Mouse (Mus musculus): Measurements from ENCODE around the gene Olfr1032. TPM values are rescaled to one million over a fixed set of nuclear protein-coding genes. Genes with fewer than 3 reads are reported as not detected.
"Not testable (repeated sequence)": the region's sequence is repeated elsewhere in the genome, so short reads cannot be mapped to it uniquely, and the experiment has no call there.

Olfr1032 gene
- not detected in 2 replicates for total RNA-seq (2014; fragmentation: Nextera tagmentation)
- total RNA-seq (2017), result not detected in 2 replicates
- polyA plus RNA-seq (2012), result not detected in 2 replicates

DNA sequence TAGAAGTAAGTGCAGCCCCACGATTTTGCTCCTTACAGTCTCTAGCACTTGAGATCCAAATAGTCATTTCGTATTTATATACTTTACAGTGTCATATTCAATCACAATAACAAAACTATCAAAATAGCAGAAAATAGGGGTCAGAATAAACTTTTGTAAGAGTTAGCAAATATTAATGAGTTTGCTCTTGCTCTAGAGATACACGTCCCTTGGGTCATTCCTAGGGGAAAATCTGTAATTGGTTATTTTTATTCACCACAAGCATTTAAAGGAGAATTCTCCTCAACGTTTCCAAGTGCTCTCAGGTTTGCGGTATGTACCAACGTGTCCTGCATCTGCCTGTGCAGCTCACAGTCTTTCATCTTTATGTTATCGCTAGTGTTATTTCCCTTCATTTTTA is at the start of gene Olfr1032:
TSS of gene Olfr1032 (plus strand) at position 301 of the 400 bp plus-strand sequence.
- Histone ChIP-seq H3K9me3 (replicated peaks) (0 out of 2 replicates have a peak, but pooled peaks cover 2% of the 10 kb centered on the region), H3K27me3 (ENCODE audit: insufficient read depth, low read length) (no peaks in the 10 kb centered on the region), H3K36me3 (replicated peaks) (no peaks in the 10 kb centered on the region), H3K4me3 (ENCODE audit: low read depth, low read length) (no peak within 1 kb of the TSS), H3K4me1 (ENCODE audit: insufficient read depth, low read depth, low read length) (no peaks in the 10 kb centered on the region)
- TF ChIP-seq GATA2 (IDR thresholded peaks at IDR 0.05; ENCODE audit: borderline replicate concordance, low read depth, low read length), result no peak
- no peak for TF ChIP-seq CTCF (IDR thresholded peaks at IDR 0.05; ENCODE audit: low read depth, low read length)
- no peak for TF ChIP-seq POLR2AphosphoS5 (IDR thresholded peaks at IDR 0.05; ENCODE audit: insufficient replicate concordance, low read depth, low read length)
- no peak for TF ChIP-seq GATA1 (IDR thresholded peaks at IDR 0.05; ENCODE audit: borderline replicate concordance, low read length)
- TF ChIP-seq TAL1 (conservative IDR thresholded peaks at IDR 0.05; ENCODE audit: low read depth, low read length), result no peak
- DNase-seq (ENCODE audit: low spot score) (no peak), ATAC-seq (ENCODE audit: extremely low read depth, insufficient number of reproducible peaks, low FRiP score, poor library complexity, severe bottlenecking) (no peak)

- ATAC-seq (ENCODE audit: extremely low read depth, insufficient number of reproducible peaks, low FRiP score, poor library complexity, severe bottlenecking) (no peak), DNase-seq (ENCODE audit: low spot score) (no peak)
- Histone ChIP-seq H3K4me3 (ENCODE audit: low read depth, low read length) (no peak within 1 kb of the TSS), H3K36me3 (replicated peaks) (no peaks in the 10 kb centered on the region), H3K27me3 (ENCODE audit: insufficient read depth, low read length) (no peaks in the 10 kb centered on the region), H3K4me1 (ENCODE audit: insufficient read depth, low read depth, low read length) (no peaks in the 10 kb centered on the region), H3K9me3 (replicated peaks) (no peaks in the 10 kb centered on the region)
- TF ChIP-seq GATA1 (IDR thresholded peaks at IDR 0.05; ENCODE audit: borderline replicate concordance, low read length), result no peak
- TF ChIP-seq GATA2 (IDR thresholded peaks at IDR 0.05; ENCODE audit: borderline replicate concordance, low read depth, low read length), result no peak
- TF ChIP-seq POLR2AphosphoS5 (IDR thresholded peaks at IDR 0.05; ENCODE audit: insufficient replicate concordance, low read depth, low read length), result no peak
- no peak for TF ChIP-seq TAL1 (conservative IDR thresholded peaks at IDR 0.05; ENCODE audit: low read depth, low read length)
- no peak for TF ChIP-seq CTCF (IDR thresholded peaks at IDR 0.05; ENCODE audit: low read depth, low read length)
These were observed 31.7 kb upstream of the Olfr1032 start, which contains the start of gene Olfr1029 for GRCm38 (mm10) chr2:85973595-85973994. TSS of gene Olfr1029 (plus strand) at chr2:85973895.

DNA sequence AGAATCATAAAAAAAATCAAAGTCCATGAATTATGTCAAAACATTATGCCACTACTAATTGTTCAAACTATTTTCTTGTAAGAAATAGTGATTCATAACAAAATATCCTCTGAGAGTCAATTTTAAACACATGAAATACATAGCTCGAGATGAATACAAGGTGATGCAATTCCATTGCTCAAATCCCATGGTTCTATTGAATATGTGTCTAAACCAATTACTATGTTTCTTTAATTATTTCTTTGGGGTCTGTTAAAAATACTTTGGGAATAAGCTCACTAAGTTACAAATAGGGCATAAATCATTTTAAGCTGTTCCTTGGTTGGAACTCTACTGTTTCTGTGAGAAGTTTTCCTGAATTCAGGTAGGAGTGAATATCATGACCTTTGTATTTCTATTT is 26.4 kb upstream of the Olfr1032 start, which contains the start of gene Olfr1030:
TSS of gene Olfr1030 (plus strand) at position 301 of the 400 bp plus-strand sequence.
- peaks cover 2% of the 10 kb centered on the region; the same call in 1 of the 2 replicates for H3K9me3 ChIP-seq (replicated peaks)

GRCm38 (mm10) chr2:85990004-85990403 is 15.3 kb upstream of the Olfr1032 start, which contains the start of gene Olfr1031:
TSS of gene Olfr1031 (plus strand) at chr2:85990304.
- TF ChIP-seq POLR2AphosphoS5 (IDR thresholded peaks at IDR 0.05; ENCODE audit: insufficient replicate concordance, low read depth, low read length) (no peak), GATA1 (IDR thresholded peaks at IDR 0.05; ENCODE audit: borderline replicate concordance, low read length) (no peak), CTCF (IDR thresholded peaks at IDR 0.05; ENCODE audit: low read depth, low read length) (no peak), GATA2 (IDR thresholded peaks at IDR 0.05; ENCODE audit: borderline replicate concordance, low read depth, low read length) (no peak), TAL1 (conservative IDR thresholded peaks at IDR 0.05; ENCODE audit: low read depth, low read length) (no peak)

More for the DNA sequence above, 26.4 kb upstream of the Olfr1032 start, which contains the start of gene Olfr1030:
- TF ChIP-seq GATA1 (IDR thresholded peaks at IDR 0.05; ENCODE audit: borderline replicate concordance, low read length), result no peak
- no peak for TF ChIP-seq CTCF (IDR thresholded peaks at IDR 0.05; ENCODE audit: low read depth, low read length)
- no peak for TF ChIP-seq GATA2 (IDR thresholded peaks at IDR 0.05; ENCODE audit: borderline replicate concordance, low read depth, low read length)
- TF ChIP-seq TAL1 (conservative IDR thresholded peaks at IDR 0.05; ENCODE audit: low read depth, low read length), result no peak
- TF ChIP-seq POLR2AphosphoS5 (IDR thresholded peaks at IDR 0.05; ENCODE audit: insufficient replicate concordance, low read depth, low read length), result no peak
- no peaks in the 10 kb centered on the region for H3K36me3 ChIP-seq (replicated peaks)
- H3K27me3 ChIP-seq (ENCODE audit: insufficient read depth, low read length), result no peaks in the 10 kb centered on the region
- DNase-seq (ENCODE audit: low spot score) (no peak), ATAC-seq (ENCODE audit: extremely low read depth, insufficient number of reproducible peaks, low FRiP score, poor library complexity, severe bottlenecking) (no peak)
- H3K4me1 ChIP-seq (ENCODE audit: insufficient read depth, low read depth, low read length), result no peaks in the 10 kb centered on the region
- H3K4me3 ChIP-seq (ENCODE audit: low read depth, low read length), result no peak within 1 kb of the TSS

GRCm38 (mm10) chr2:86020406-86020805 is 15.1 kb downstream of the Olfr1032 start, which contains the start of gene Olfr1033:
TSS of gene Olfr1033 (plus strand) at chr2:86020633.
- H3K4me3 ChIP-seq (ENCODE audit: low read depth, low read length); H3K4me1 ChIP-seq (ENCODE audit: insufficient read depth, low read depth, low read length); H3K36me3 ChIP-seq (replicated peaks); ATAC-seq (ENCODE audit: extremely low read depth, insufficient number of reproducible peaks, low FRiP score, poor library complexity, severe bottlenecking); DNase-seq (ENCODE audit: low spot score); H3K27me3 ChIP-seq (ENCODE audit: insufficient read depth, low read length); H3K9me3 ChIP-seq (replicated peaks): not testable (repeated sequence)

More at GRCm38 (mm10) chr2:85990004-85990403, 15.3 kb upstream of the Olfr1032 start, which contains the start of gene Olfr1031:
- Histone ChIP-seq H3K4me1 (ENCODE audit: insufficient read depth, low read depth, low read length) (no peaks in the 10 kb centered on the region), H3K9me3 (replicated peaks) (peaks cover 4% of the 10 kb centered on the region), H3K4me3 (ENCODE audit: low read depth, low read length) (no peak within 1 kb of the TSS), H3K36me3 (replicated peaks) (no peaks in the 10 kb centered on the region), H3K27me3 (ENCODE audit: insufficient read depth, low read length) (no peaks in the 10 kb centered on the region)
- ATAC-seq (ENCODE audit: extremely low read depth, insufficient number of reproducible peaks, low FRiP score, poor library complexity, severe bottlenecking), result no peak
- no peak for DNase-seq (ENCODE audit: low spot score)

DNA sequence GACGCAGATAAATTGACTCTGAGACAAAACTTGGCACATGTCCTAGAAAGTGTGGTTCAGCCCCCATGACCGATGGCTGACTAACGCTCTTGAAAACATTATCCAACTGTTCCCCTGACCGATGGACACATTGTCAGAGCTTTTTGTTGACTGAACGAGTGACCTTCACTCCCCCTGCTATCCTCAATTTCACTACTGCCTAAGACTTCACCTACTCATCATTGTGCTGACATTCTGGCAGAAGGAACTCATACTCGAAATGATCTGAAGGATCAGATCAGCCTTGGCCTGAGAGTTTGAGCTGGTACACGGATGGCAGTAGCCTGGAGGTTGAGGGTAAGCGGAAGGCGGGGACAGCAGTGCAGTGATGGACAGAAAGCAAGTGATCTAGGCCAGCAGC is 16.2 kb downstream of the Olfr1032 start:
- not testable (repeated sequence) for H3K36me3 ChIP-seq (replicated peaks); H3K27me3 ChIP-seq (ENCODE audit: insufficient read depth, low read length); DNase-seq (ENCODE audit: low spot score); H3K9me3 ChIP-seq (replicated peaks); H3K4me1 ChIP-seq (ENCODE audit: insufficient read depth, low read depth, low read length); ATAC-seq (ENCODE audit: extremely low read depth, insufficient number of reproducible peaks, low FRiP score, poor library complexity, severe bottlenecking); H3K4me3 ChIP-seq (ENCODE audit: low read depth, low read length)

DNA sequence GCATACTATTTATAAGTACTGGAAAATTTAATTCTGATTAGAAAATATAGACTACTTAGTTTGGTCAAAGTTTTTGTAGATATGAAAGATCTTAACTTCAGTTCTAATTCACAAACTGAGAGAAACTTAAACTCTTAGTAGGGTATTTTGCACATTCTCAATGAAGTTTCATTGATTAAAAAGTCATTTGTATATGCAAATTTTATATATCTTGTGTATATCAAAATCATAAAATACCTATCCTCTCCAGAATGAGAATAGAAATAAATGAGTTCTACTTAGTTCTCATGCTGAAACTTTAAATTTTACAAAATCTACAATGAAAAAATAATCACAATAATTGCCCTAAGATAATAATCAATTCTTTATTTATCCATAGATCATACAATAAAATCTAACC is 40.2 kb downstream of the Olfr1032 start, which contains the start of gene Olfr1034:
TSS of gene Olfr1034 (plus strand) at position 301 of the 400 bp plus-strand sequence.
- Histone ChIP-seq H3K27me3 (ENCODE audit: insufficient read depth, low read length) (no peaks in the 10 kb centered on the region), H3K4me3 (ENCODE audit: low read depth, low read length) (no peak within 1 kb of the TSS), H3K4me1 (ENCODE audit: insufficient read depth, low read depth, low read length) (no peaks in the 10 kb centered on the region), H3K36me3 (replicated peaks) (no peaks in the 10 kb centered on the region), H3K9me3 (replicated peaks) (no peaks in the 10 kb centered on the region)
- no peak for TF ChIP-seq TAL1 (conservative IDR thresholded peaks at IDR 0.05; ENCODE audit: low read depth, low read length)
- TF ChIP-seq GATA1 (IDR thresholded peaks at IDR 0.05; ENCODE audit: borderline replicate concordance, low read length), result no peak
- no peak for TF ChIP-seq CTCF (IDR thresholded peaks at IDR 0.05; ENCODE audit: low read depth, low read length)
- no peak for TF ChIP-seq GATA2 (IDR thresholded peaks at IDR 0.05; ENCODE audit: borderline replicate concordance, low read depth, low read length)
- TF ChIP-seq POLR2AphosphoS5 (IDR thresholded peaks at IDR 0.05; ENCODE audit: insufficient replicate concordance, low read depth, low read length), result no peak
- DNase-seq (ENCODE audit: low spot score) (no peak), ATAC-seq (ENCODE audit: extremely low read depth, insufficient number of reproducible peaks, low FRiP score, poor library complexity, severe bottlenecking) (no peak)

DNA sequence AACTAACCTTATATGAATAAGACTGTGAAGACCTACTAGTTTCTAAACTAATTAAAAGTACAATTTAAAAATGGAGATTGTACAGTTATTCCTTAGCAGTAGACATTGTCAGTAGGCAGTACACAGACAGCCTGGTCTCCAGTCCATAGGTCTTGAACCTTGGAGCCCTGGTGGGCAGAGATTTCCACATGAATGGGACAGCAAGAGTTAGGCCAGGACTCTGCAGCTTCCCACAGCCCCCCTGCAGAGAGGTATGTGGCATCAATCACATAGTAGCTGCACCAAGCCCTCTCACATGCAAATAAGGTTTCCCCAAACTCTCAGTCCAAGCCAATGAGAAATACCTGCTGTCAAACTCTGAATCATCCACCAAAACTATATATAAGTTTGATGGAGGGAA is 45.4 kb downstream of the Olfr1032 start:
- H3K4me3 ChIP-seq (ENCODE audit: low read depth, low read length); DNase-seq (ENCODE audit: low spot score); H3K4me1 ChIP-seq (ENCODE audit: insufficient read depth, low read depth, low read length); H3K9me3 ChIP-seq (replicated peaks); H3K36me3 ChIP-seq (replicated peaks); ATAC-seq (ENCODE audit: extremely low read depth, insufficient number of reproducible peaks, low FRiP score, poor library complexity, severe bottlenecking); H3K27me3 ChIP-seq (ENCODE audit: insufficient read depth, low read length): not testable (repeated sequence)

Data from G1E (cell line).